In genomic region chr17:34578070-34578469, GRCm38 (mm10) we compare ENCODE assay signal across 19 mouse cellular contexts.
"Had no signal": no experiment of that assay in that cellular context is flagged by ENCODE, and none has a peak within 500 bp of the region (broad histone marks: within the 10 kb centered on the region; RNA-seq: fewer than 3 reads in every experiment).

No protein-coding gene starts in this region.

- H3K9ac ChIP-seq: liver, embryonic 13.5 days; midbrain, embryonic 13.5 days; neural tube, embryonic 12.5 days; neural tube, embryonic 15.5 days had no signal

- H3K4me3 ChIP-seq: left cerebral cortex, adult 2 months; liver, embryonic 13.5 days; megakaryocyte, embryonic 14.5 days; midbrain, embryonic 10.5 days; midbrain, embryonic 13.5 days; neural tube, embryonic 12.5 days; neural tube, embryonic 15.5 days had no signal

- H3K36me3 ChIP-seq: liver, embryonic 13.5 days; midbrain, embryonic 10.5 days; midbrain, embryonic 13.5 days; neural tube, embryonic 12.5 days; neural tube, embryonic 15.5 days had no signal

- H3K27me3 ChIP-seq: liver, embryonic 13.5 days; midbrain, embryonic 13.5 days; neural tube, embryonic 12.5 days; neural tube, embryonic 15.5 days had no signal

- H3K4me2 ChIP-seq: liver, embryonic 13.5 days; midbrain, embryonic 13.5 days; neural tube, embryonic 12.5 days; neural tube, embryonic 15.5 days had no signal

- H3K4me1 ChIP-seq: liver, embryonic 13.5 days; megakaryocyte, embryonic 14.5 days; midbrain, embryonic 13.5 days; neural tube, embryonic 12.5 days; neural tube, embryonic 15.5 days had no signal

- ATAC-seq: intestine, postnatal 0 days; midbrain, embryonic 13.5 days had no signal

- DNase-seq: kidney, adult 2 months; kidney, postnatal 25 days; layer of hippocampus, postnatal 36 days; liver, embryonic 13.5 days; lung, adult 2 months; lung, postnatal 14 days; lung, postnatal 4 days; retina, postnatal 1 day; right cerebral cortex, postnatal 25 days; thymus, postnatal 36 days had no signal

- H3K27ac ChIP-seq: kidney, postnatal 0 days; left cerebral cortex, adult 2 months; liver, embryonic 13.5 days; midbrain, embryonic 10.5 days; midbrain, embryonic 13.5 days; neural tube, embryonic 12.5 days; neural tube, embryonic 15.5 days; stomach, postnatal 0 days had no signal

- H3K9me3 ChIP-seq: liver, embryonic 13.5 days; megakaryocyte, embryonic 14.5 days; midbrain, embryonic 10.5 days; midbrain, embryonic 13.5 days; neural tube, embryonic 12.5 days; neural tube, embryonic 15.5 days had no signal
